In the genomic region with DNA sequence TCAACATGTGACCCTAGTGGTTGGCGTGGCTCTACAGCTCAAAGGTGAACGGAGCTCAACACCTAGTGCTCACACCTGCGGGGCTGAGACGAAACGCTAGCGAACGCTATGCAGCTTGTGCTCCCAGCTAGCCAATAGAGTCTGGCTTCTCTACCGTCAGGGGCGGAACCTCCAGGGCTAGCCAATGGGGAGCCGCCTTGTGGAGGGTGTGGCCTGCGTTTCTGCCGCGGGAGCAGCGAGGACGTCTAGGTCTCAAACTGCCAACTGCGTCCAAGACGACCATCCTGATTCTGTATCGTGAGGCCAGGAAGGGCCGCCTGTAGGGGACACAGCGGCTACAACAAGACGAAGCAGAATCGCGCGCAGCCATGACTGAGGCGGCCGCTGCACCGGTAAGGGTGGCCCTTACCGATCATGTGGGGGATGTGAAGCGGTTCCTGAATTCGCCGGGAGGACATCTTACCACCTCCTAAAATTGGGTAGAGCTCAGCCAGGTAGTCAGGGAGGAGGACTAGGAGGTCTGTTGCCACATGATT, we compare ENCODE assay signal across 8 mouse cellular contexts. TPM values are rescaled to one million over a fixed set of nuclear protein-coding genes. Genes with fewer than 3 reads are reported as not detected.
DNase-seq lines count a peak whose midpoint lies in the region; ATAC-seq and TF ChIP-seq lines count a peak whose summit lies in the region.

A gene (plus strand): TSS at position 200 of the 536 bp plus-strand sequence.

- ATAC-seq in kidney, embryonic 14.5 days (ENCODE audit: low FRiP score, low TSS enrichment) = peak; percentile 99
- ATAC-seq in limb, embryonic 15.5 days (ENCODE audit: insufficient number of reproducible peaks, low FRiP score, low TSS enrichment, low read depth) = peak; percentile 92

- H3K9ac ChIP-seq in kidney, embryonic 14.5 days (ENCODE audit: low read depth, low read length) = peak within 1 kb of the TSS; percentile 63
- H3K9ac ChIP-seq in limb, embryonic 15.5 days = peak within 1 kb of the TSS; percentile 55

- H3K27me3 ChIP-seq in kidney, embryonic 14.5 days (ENCODE audit: control insufficient read depth, insufficient read depth, low read length) = no peaks in the 10 kb centered on the region
- H3K27me3 ChIP-seq in limb, embryonic 15.5 days = no peaks in the 10 kb centered on the region

- H3K9me3 ChIP-seq in kidney, embryonic 14.5 days (ENCODE audit: control insufficient read depth, low read length) = no peaks in the 10 kb centered on the region
- no peaks in the 10 kb centered on the region for H3K9me3 ChIP-seq in limb, embryonic 15.5 days

- H3K36me3 ChIP-seq in kidney, embryonic 14.5 days (ENCODE audit: control insufficient read depth, insufficient read depth, low read length) = peaks cover 7% of the 10 kb centered on the region; the same call in 1 of the 2 replicates
- peaks cover 37% of the 10 kb centered on the region for H3K36me3 ChIP-seq in limb, embryonic 15.5 days

- H3K4me3 ChIP-seq in bone marrow macrophage, adult 2 months (ENCODE audit: insufficient read depth, low read length) = peak within 1 kb of the TSS; percentile 84
- peak within 1 kb of the TSS; percentile 73 for H3K4me3 ChIP-seq in embryonic fibroblast, embryonic 13.5 days (ENCODE audit: insufficient read depth, low read length)
- H3K4me3 ChIP-seq in kidney, embryonic 14.5 days (ENCODE audit: low read length) = peak within 1 kb of the TSS; percentile 59
- peak within 1 kb of the TSS; percentile 59 for H3K4me3 ChIP-seq in limb, embryonic 15.5 days

- H3K27ac ChIP-seq in bone marrow macrophage, adult 2 months (ENCODE audit: insufficient read depth, low read depth, low read length) = no peak within 1 kb of the TSS
- no peak within 1 kb of the TSS for H3K27ac ChIP-seq in embryonic fibroblast, embryonic 13.5 days (ENCODE audit: insufficient read depth, low read length)
- no peak within 1 kb of the TSS for H3K27ac ChIP-seq in kidney, embryonic 14.5 days (ENCODE audit: low read depth, low read length)
- peak within 1 kb of the TSS; percentile 72 for H3K27ac ChIP-seq in limb, embryonic 15.5 days

- H3K4me1 ChIP-seq in bone marrow macrophage, adult 2 months (ENCODE audit: control insufficient read depth, insufficient read depth, low read length) = peaks cover 15% of the 10 kb centered on the region
- no peaks in the 10 kb centered on the region; the same call in 1 of the 2 replicates for H3K4me1 ChIP-seq in embryonic fibroblast, embryonic 13.5 days (ENCODE audit: control insufficient read depth, insufficient read depth, low read length)
- no peaks in the 10 kb centered on the region for H3K4me1 ChIP-seq in kidney, embryonic 14.5 days (ENCODE audit: control insufficient read depth, insufficient read depth, low read length)
- H3K4me1 ChIP-seq in limb, embryonic 15.5 days = peaks cover 6% of the 10 kb centered on the region

- H3K4me2 ChIP-seq in kidney, embryonic 14.5 days (replicated peaks; ENCODE audit: low read depth, low read length) = peak within 1 kb of the TSS; percentile 69
- H3K4me2 ChIP-seq in limb, embryonic 15.5 days = peak within 1 kb of the TSS; percentile 60

- TF ChIP-seq POLR2A in bone marrow macrophage, adult 2 months (IDR thresholded peaks at IDR 0.05; ENCODE audit: borderline replicate concordance, low read depth, low read length) = no peak
- peak; percentile 83 for TF ChIP-seq POLR2A in embryonic fibroblast, embryonic 13.5 days (IDR thresholded peaks at IDR 0.05; ENCODE audit: low read depth, low read length)

- WGBS in kidney, embryonic 14.5 days = under 1% methylated on average over 31 of the region's 31 CpGs
- under 1% methylated on average over 31 of the region's 31 CpGs for WGBS in limb, embryonic 15.5 days

- peak; percentile 96 for DNase-seq in A20 (ENCODE audit: low read depth, low spot score)
- peak; percentile 94 to 95 for DNase-seq in heart, adult 9 months (ENCODE audit: low spot score in 2 of 2)
- peak; percentile 68 to 83 for DNase-seq in monocyte, adult 2 months (ENCODE audit: low read depth in 1 of 2, low spot score in 2 of 2)
- DNase-seq in spleen, postnatal 36 days (ENCODE audit: low spot score in 2 of 2) = peak; percentile 94

- TF ChIP-seq CTCF in bone marrow macrophage, adult 2 months (IDR thresholded peaks at IDR 0.05; ENCODE audit: low read depth, low read length) = no peak
- no peak for TF ChIP-seq CTCF in embryonic fibroblast, embryonic 13.5 days (IDR thresholded peaks at IDR 0.05; ENCODE audit: borderline replicate concordance, insufficient read depth, low read length)

RNA-seq across cellular contexts. Expression of the gene that starts here (rescaled TPM):
- 4.3 and 5.7 TPM in 2 replicates for polyA plus RNA-seq in bone marrow macrophage, adult 2 months (2012; ENCODE audit: insufficient read depth, insufficient read length, missing spikeins)
- polyA plus RNA-seq in embryonic fibroblast, embryonic 13.5 days (2011; ENCODE audit: insufficient read length, low read depth, missing spikeins) = 3.7 and 4.2 TPM in 2 replicates
- 6.6 and 8.2 TPM in 2 replicates for polyA plus RNA-seq in kidney, embryonic 14.5 days (2014; fragmentation: Nextera tagmentation; extraction: Ambion mirVana)
- 10.6 and 11.3 TPM in 2 replicates for polyA plus RNA-seq in limb, embryonic 15.5 days (2015; fragmentation: Nextera tagmentation; extraction: Ambion mirVana)
